Mouse (Mus musculus): ENCODE results near the gene Kcmf1.
"Not testable (repeated sequence)": the region's sequence is repeated elsewhere in the genome, so short reads cannot be mapped to it uniquely, and the experiment has no call there.

Kcmf1 gene

DNA sequence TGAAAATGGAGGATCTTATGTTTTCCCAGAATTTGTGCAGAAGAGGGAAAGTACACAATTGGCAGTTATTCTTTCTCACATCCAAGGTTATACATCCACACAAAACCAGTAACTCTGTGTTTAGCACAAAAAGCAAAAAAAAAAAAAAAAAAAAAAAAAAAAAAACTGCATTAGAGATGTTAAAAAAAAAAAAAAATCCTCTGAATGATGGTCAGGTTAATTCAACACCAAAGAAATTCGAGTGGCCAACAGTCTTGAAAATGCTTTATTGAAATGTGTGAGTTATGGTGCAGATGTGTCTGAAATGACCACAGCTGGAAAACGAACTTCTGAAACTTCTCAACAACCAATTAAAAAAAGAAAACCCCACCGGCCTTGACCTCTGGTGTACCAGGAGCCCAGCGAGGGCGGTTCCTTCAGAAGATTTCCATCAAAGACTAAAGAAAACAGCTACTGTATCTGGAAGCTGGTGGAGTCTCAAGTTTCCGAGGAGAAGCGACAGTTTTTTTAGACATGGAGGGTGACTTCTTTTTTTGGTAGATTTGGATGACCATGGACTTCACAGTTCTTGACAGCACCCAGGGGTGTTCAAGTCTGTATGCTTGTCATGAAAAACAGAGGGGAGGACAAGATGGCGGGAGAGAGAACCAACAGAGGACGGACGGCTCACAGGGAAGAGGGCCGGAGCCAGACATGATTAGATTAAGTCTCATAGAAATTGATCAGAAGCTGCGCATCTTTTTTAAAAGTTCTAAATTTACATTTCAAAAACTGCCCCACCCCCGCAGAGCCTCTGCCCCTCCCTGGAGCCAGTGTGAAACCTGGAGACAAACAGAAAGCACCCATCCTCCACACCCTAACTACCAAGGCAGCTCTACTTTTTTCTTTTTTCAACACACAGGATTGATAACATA lies 58.7 kb downstream of the Kcmf1 start:
- DNase-seq, result no peak

DNA sequence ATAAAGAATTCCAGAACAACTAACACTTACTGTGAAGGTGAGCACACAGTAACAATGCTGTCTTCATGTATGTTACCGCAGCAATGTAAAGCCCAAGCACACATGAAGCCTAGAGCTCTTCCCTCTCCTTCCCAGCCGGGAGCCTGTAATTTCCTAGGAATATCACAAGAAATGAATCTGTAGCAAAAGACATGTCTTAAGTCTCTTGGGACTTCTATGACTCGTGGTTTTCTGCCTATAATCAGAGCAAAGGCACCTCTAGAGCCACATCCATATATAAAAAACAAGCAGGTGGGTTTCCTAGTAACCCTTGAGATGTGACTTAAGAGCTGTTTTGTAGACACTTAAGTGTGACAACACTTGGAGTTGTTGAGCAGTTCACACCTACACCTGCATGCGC lies 62.0 kb downstream of the Kcmf1 start:
- no peak for DNase-seq

DNA sequence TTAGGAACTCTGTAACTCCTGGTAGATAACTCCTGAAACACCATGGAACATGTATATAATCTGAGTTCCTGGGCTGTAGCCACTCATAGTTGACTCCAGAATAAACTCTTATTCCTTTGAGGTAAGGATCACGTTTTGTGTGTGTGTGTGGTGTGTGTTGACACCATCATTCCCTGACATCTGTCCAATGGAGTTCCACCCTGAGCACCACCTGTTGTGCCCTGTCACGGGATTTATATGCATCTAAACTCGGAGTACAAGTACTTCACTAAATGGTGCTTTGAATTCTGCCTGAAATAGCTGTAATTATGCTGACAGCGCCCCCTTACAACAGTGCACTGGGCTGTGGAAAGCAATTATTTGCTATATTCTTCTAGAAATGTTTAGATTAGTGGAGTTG lies 65.3 kb downstream of the Kcmf1 start:
- DNase-seq, result no peak

DNA sequence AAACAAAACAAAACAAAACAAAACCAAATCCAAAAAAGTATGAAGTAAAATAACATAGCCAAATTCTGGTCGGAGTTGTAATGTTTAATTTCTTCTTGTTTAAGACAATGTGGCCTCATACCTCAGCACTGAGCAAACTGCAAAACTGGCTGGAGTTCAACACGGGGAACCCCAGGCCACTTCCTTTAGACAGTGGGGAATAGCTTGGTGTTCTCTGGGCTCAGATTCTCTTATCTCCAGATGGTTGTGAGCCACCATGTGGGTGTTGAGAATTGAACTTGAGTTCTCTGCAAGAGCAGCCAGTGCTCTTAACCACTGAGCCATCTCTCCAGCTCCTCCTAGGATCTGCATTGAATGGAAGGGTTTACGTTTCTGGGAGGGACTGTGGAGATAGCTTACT lies 67.9 kb downstream of the Kcmf1 start:
- DNase-seq, result no peak

DNA sequence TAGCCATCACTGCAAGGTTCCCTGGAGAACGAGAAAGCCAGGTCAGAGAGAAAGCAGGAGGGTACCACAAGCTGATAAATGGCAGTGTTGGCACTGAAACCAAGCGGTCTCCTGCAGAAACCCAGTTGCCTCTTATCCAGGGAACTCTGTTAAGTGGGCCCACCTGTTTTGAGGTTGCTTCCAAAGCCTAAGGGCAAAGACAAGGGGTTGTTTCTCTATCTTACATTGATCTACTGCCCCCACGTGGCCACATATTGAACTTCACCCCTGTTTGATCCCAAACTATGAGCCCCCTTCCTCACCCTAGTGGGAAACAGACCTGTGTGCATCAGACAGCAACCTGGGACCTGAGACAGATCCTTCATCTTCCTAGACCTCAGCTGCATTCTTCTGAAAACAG lies 68.5 kb downstream of the Kcmf1 start:
- peak; percentile 38 to 52 for DNase-seq

DNA sequence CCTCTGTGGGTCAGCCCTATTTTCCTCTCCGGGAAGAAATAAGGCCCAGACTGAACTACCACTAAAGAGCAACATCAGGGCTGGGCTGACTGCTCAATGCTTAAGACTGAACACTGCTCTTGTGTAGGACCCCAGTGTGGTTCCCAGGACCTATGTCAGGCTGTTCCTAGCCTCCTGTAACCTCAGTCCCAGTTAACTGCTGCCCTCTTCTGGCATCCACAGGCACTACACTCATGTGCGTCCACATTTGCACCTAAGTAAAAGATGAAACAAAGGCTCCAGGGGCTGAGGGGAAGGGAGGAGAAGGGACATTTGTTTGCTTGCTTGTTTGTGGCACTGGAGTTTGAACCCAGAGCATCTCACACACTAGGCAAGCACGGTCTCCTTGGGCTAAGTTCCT lies 70.9 kb downstream of the Kcmf1 start:
- DNase-seq, result no peak

DNA sequence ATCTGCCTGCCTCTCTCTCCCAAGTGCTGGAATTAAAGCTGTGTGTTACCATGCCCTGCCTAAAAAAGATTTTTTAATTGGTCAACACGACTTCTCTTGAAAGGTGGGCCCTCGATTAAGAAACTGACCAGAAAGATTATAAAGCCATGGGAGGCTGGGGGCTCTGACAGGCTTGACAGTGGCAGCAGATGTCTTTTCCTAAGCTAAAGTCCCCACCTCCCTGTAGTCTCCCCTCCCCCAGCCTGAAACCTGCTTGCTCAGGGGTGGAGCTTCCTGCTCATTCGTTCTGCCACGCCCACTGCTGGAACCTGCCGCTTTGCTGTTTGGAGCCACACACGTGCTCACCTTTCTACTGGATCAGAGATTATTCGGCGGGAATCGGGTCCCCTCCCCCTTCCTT lies 71.7 kb downstream of the Kcmf1 start:
- DNase-seq, result not testable (repeated sequence)

DNA sequence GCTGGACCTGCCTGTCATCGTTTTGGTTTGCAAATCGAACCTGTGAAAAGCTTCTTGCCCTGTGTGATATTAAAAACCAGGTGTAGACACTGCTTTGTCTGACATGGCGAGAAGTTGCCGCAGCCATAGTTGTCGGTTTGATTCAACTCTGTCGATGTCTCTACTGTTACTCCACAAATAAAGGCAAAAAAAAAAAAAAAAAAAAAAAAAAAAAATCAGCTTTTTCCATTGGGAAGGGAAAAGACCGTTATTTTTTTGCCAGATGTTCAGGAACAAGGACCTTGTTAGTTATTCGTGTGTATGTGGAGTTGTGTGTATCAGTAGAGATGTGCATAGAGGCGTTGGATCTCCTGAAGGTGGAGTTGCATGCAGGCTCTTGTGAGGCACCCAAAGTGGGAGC lies 74.0 kb downstream of the Kcmf1 start:
- no peak for DNase-seq

DNA sequence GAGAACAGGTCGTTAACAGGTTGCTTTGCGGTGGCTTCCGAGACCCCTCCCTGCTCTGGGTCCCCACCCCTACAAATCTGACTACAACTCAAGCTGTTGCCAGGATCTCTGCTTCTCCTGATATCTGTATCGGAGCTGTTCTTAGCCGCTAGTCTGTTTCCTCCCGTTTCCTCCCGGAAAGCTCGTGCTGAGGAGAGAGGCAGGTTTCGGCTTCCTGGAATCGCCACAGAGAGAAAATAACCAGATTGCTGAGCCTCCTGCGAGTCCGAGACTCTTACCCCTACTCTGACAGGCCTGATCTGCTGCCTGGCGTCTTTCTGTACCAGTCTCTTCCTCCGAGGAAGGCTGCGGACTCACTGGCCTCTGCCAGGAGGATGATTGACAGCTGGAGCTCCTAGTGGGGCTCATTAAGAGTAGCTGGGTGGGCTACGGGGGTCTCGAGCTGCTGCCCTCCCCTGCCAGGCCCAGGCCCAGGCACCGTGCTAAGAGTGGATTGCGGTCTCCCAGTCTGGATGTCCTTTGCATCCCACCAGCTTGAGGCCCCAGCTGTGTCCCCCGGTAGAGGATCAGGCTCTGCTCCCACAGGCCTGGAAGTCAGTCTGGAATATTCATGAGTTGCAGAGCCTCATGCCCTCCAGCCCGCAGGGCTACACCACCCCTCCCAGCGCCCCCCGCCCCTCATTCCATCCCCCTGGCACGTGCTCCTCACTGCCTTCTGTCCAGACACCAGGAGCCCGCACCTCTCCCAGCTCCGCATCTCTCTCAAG lies 74.6 kb downstream of the Kcmf1 start:
- DNase-seq, result peak in 1 of 2 experiments; percentile 9

DNA sequence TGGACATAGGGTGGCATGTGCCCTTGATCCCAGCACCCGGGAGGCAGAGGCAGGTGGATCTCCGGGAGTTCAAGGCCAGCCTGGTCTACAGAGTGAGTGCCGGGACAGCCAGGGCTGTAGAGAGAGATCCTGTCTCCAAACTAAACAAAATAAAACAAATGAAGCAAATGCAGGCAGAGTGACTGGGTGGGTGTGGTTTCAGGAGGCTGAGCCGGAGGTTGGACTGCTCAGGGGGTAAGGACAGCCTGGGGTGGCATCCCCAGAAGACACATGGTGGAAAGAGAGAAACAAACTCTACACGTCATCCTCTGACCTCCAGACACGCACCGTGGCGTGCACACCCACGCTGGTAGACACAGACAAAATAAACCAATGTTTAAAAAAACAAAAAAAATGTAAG lies 86.3 kb downstream of the Kcmf1 start:
- DNase-seq, result no peak

DNA sequence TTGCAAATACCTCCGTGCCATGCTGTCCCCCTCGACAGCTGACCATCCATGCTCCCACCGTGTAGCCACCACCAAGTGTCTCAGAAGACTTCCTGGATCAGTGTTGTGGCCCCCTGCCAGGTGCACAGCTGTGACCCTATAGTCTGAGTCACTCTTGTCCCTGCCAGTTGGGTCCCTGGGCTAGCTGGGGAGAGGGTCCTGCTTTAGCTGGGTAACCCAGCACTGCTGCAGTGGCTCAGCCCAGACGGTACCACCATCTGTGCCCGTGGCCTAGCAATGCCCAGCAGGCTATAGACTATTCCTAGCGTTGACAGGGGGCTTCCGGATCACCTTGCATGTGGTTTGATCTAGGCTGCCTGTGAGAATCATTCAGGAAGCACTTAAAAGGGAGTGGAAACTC lies 89.5 kb downstream of the Kcmf1 start:
- no peak for DNase-seq

DNA sequence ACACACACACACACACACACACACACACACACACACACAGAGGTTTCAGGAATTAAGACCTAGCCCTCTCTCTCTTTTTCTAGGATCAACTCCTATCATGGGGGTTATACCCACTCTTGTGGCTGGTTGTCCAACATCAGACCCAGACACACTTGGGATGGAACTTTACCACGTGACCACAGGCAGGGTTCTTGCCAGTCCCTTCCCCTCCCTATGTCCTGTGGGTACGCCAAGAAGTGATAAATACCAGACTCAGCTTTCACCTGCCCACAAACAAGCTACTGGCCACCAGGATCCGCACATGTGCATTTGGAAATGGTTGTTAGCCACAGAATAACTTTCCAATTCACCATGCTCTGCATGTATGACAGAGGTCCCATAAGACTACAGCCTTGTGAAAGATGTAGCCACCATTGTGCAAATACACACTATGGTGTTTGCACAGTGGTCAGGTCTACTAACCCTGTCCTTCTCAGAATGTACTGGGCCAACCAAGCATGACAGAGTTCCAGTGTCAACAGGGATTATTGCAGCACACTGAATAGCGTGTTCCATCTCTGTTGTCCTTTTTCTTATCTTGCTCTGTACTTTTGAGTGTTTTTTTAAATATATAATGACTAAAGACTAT lies 90.1 kb downstream of the Kcmf1 start:
- no peak for DNase-seq

DNA sequence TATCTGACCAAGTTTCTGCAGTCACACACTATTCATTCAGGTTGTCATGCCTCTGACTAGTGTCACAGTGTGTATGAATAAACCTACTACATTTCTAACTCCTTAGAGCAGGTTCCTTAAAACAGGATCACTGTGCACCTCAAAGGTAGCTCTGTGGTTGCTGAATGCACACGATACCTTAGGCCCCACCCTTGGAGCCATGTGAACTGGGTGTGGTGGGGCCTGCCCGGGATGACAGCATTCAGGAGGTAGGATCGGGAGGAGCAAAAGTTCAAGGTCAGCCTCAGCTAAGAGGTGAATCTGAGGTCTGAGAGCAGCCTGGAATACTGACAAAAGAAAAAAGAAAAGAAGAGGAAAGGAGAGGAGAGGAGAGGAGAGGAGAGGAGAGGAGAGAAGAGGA lies 91.4 kb downstream of the Kcmf1 start:
- no peak for DNase-seq

DNA sequence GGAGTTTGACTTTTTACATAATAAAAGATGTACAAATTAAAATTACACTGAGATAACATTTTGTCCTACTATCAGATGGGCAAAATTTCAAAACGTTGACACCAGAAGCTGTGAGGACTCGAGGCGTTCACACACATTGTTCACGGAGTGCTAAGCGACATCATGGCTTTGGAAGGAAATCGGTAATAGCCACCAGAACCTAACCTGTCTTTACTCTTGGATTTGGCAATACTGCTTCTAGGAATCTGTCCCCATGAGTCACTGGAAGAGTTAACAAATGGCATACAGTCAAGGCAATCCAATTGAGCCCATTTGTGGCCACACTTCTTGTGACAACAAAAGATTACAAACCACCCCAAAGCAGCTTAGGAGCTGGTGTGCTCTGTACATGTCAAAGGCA lies 96.1 kb downstream of the Kcmf1 start:
- no peak for DNase-seq

DNA sequence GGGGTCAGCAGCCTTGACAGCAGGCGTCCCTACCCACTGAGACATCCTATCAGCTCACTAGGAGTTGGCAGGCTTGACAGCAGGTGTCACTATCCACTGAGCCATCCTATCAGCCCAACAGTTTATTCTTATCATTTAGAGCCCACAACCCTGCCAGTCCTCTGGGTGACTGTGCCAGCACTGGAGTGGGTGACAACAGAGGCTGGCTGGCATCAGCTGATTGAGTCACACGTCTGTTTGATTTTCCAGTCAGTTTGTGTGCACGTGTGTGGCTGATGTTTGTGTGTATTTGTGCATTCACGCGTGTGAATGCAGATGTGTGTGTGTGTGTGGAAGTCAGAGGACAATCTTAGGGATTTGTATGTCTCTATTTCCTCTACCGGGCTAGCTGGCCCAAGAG lies 97.7 kb downstream of the Kcmf1 start:
- no peak for DNase-seq

DNA sequence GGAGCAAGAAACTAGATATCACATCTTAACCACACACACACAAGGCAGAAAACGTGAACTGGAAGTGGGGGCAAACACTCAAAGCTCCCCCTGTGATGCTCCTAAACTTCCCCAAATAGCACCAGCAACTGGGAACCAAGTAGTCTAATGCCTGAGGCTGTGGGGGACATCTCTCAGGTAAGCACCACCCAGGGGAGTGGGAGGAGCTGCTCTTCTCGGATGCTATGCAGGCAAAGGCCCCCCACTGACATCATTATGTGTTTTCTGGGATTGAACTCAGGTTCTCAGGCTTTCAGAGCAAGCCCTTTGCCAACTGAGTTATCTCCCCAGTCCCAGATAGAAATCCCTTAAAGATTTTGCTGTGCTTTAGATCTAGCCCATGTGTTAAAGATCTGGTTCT lies 99.1 kb downstream of the Kcmf1 start:
- DNase-seq, result no peak

DNA sequence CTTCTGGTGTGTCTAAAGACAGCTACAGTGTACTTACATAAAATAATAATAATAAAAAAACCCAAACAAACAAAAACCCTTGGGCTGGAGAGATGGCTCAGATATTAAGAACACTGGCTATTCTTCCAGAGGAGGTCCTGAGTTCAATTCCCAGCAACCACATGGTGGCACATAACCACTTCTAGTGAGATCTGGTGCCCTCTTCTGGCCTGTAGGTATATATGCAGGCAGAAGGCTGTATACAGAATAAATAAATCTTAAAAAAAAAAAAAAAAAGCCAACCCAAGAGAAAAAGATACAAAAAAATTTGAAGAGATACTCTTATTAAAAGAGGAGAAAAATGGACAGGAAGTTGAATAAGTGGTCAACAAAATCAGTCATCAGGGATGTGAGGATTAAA lies 102.0 kb downstream of the Kcmf1 start:
- DNase-seq, result no peak

DNA sequence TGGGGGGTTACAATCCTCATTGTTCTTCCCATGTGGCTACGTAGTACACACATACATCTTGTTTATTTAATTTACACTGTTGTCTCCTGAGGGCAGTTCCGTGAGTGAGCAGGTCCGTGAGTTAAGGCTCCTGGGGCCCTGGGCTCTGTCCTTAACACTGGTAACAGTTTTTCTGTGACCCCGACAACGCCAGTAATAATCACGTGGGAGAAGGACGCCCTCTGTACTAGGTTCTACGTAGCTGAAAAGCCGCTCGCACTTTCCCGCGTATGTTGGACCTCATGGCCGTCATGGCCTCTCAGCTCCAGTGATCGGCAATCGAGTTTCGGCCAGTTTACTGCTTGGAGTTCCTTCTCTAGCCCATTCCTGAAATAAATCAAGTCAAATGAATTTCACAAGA lies 104.3 kb downstream of the Kcmf1 start:
- DNase-seq, result no peak

DNA sequence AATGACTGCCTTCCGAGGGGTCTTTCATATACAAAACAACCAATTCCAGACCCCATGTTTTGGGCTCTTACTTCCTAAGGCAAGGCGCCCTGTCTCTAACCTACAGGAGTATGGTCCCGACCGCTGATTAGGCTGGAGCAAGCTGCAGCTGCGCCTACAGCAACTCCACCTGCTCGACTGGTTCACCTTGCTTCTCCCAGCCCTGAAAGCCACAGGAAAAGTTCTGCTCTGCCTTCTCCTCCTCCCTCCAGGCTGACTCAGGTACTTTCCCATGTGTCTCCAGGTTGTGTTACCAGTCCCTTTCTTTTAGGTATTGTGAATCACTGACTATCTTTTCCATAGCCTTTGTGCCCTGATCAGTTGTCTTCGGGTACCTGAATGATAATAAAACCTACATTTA lies 104.9 kb downstream of the Kcmf1 start:
- DNase-seq, result no peak

DNA sequence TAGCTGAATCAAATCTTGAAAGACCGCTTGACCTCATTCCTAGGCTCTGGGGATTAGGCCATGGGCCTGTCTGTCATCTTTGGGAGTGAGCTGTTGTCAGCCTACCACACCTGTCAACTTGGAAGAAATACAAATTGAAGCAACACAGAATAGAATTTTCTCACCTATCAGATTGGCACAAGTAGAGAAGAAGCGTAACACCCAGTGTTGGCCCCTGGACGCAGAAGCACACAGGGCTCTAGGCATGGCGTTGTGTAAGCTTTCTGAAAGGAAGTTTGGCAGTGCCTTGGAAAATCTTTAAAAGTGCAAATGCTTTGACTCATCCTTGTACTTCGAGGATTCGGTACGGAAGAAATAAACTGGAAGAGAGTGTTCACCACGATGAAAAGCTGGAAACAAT lies 107.1 kb downstream of the Kcmf1 start:
- no peak for DNase-seq

All from cerebellum, postnatal 36 days (tissue).